Mouse (Mus musculus) MEL (cell line): ENCODE measurements around the gene Gabpa. TPM values are rescaled to one million over a fixed set of nuclear protein-coding genes. Genes with fewer than 3 reads are reported as not detected.

ENCODE experiments used
- DNase-seq: peaks from one replicate; pipeline ENCODE4 v3.0.0; 2011; ENCODE audit warnings: low read depth, low spot score
- H3K27ac ChIP-seq: 2 replicates; pipeline ENCODE4 v1.5.1; 2012; ENCODE audit warnings: low read depth, mild to moderate bottlenecking, control low read depth, low read length, moderate library complexity; ENCODE audit not compliant: control insufficient read depth
- H3K27me3 ChIP-seq, 2 experiments: fragments of 150-350 bp in 1 of 2; sonication (generic) in 1 of 2; 2 replicates each; pipeline ENCODE4 v1.6.1; 2012; ENCODE audit warnings: low read length in 2 of 2, mild to moderate bottlenecking in 2 of 2, improper control_type of control experiment in 1 of 2, moderate library complexity in 1 of 2; ENCODE audit not compliant: insufficient read depth in 2 of 2, control insufficient read depth in 1 of 2
- H3K36me3 ChIP-seq, 2 experiments: 2 replicates each; pipeline ENCODE4 v1.6.1; 2012 to 2014; ENCODE audit warnings: low read length in 2 of 2, improper control_type of control experiment in 1 of 2, inconsistent platforms in 1 of 2, mild to moderate bottlenecking in 1 of 2; ENCODE audit not compliant: insufficient read depth in 2 of 2, control insufficient read depth in 1 of 2
- H3K4me1 ChIP-seq, 2 experiments: fragments of 150-350 bp in 1 of 2; sonication (generic) in 1 of 2; 2 replicates each; pipeline ENCODE4 v1.6.1; 2012; ENCODE audit warnings: low read length in 2 of 2, improper control_type of control experiment in 1 of 2, mild to moderate bottlenecking in 1 of 2; ENCODE audit not compliant: insufficient read depth in 2 of 2, control insufficient read depth in 1 of 2
- H3K4me3 ChIP-seq, 2 experiments: fragments of 150-350 bp in 1 of 2; sonication (generic) in 1 of 2; 2 replicates each; pipeline ENCODE4 v1.5.1; 2012; ENCODE audit warnings: low read depth in 2 of 2, low read length in 2 of 2, mild to moderate bottlenecking in 2 of 2, moderate library complexity in 2 of 2, control low read depth in 1 of 2, improper control_type of control experiment in 1 of 2; ENCODE audit not compliant: control insufficient read depth in 1 of 2, insufficient read depth in 1 of 2
- H3K79me2 ChIP-seq: 2 replicates; pipeline ENCODE4 v1.6.1; 2012; ENCODE audit warnings: mild to moderate bottlenecking, low read length, moderate library complexity; ENCODE audit not compliant: control insufficient read depth, poor library complexity, insufficient read depth
- H3K9ac ChIP-seq: 2 replicates; pipeline ENCODE4 v1.6.1; 2012; ENCODE audit warnings: low read depth, mild to moderate bottlenecking, control low read depth, low read length, moderate library complexity; ENCODE audit not compliant: control insufficient read depth, poor library complexity, severe bottlenecking
- H3K9me3 ChIP-seq: fragments of 150-350 bp; sonication (generic); replicated peaks from 2 replicates; pipeline ENCODE4 v1.6.1; 2012; ENCODE audit warnings: mild to moderate bottlenecking, low read length, improper control_type of control experiment, moderate library complexity; ENCODE audit not compliant: insufficient read depth
- CHD1 ChIP-seq: IDR thresholded peaks from 2 replicates; pipeline ENCODE4 v1.6.1; 2012; ENCODE audit warnings: low read depth, mild to moderate bottlenecking, inconsistent platforms, low read length, improper control_type of control experiment
- CHD2 ChIP-seq: IDR thresholded peaks from 2 replicates; pipeline ENCODE4 v1.6.1; 2011; ENCODE audit warnings: low read length, improper control_type of control experiment
- ELF1 ChIP-seq: IDR thresholded peaks from 2 replicates; pipeline ENCODE4 v1.6.1; 2014; ENCODE audit warnings: low read depth, mild to moderate bottlenecking, inconsistent platforms, low read length, improper control_type of control experiment, moderate library complexity
- ETS1 ChIP-seq: IDR thresholded peaks from 2 replicates; pipeline ENCODE4 v1.6.1; 2012; ENCODE audit warnings: low read depth, mild to moderate bottlenecking, inconsistent platforms, low read length, improper control_type of control experiment, moderate library complexity
- GABPA ChIP-seq: IDR thresholded peaks from 2 replicates; pipeline ENCODE4 v1.6.1; 2012; ENCODE audit warnings: low read depth, mild to moderate bottlenecking, inconsistent platforms, low read length, improper control_type of control experiment, moderate library complexity
- HCFC1 ChIP-seq: IDR thresholded peaks from 2 replicates; pipeline ENCODE4 v1.6.1; 2012; ENCODE audit warnings: low read depth, mild to moderate bottlenecking, inconsistent platforms, low read length, improper control_type of control experiment, moderate library complexity
- JUND ChIP-seq: IDR thresholded peaks from 2 replicates; pipeline ENCODE4 v1.6.1; 2011; ENCODE audit warnings: low read depth, mild to moderate bottlenecking, improper control_type of control experiment, low read length
- KAT2A ChIP-seq: conservative IDR thresholded peaks from 2 replicates; pipeline ENCODE4 v1.6.1; 2012; ENCODE audit warnings: low read depth, low read length, improper control_type of control experiment, inconsistent platforms
- MAZ ChIP-seq: IDR thresholded peaks from 2 replicates; pipeline ENCODE4 v1.6.1; 2012; ENCODE audit warnings: low read depth, mild to moderate bottlenecking, inconsistent platforms, low read length, improper control_type of control experiment
- MXI1 ChIP-seq: IDR thresholded peaks from 2 replicates; pipeline ENCODE4 v1.6.1; 2011; ENCODE audit warnings: mild to moderate bottlenecking, low read depth, low read length, improper control_type of control experiment
- MYC ChIP-seq: IDR thresholded peaks from 2 replicates; pipeline ENCODE4 v1.6.1; 2011; ENCODE audit warnings: low read depth, mild to moderate bottlenecking, low read length, improper control_type of control experiment, moderate library complexity
- NELFE ChIP-seq: IDR thresholded peaks from 2 replicates; pipeline ENCODE4 v1.6.1; 2011; ENCODE audit warnings: low read depth, low read length, improper control_type of control experiment
- NRF1 ChIP-seq: IDR thresholded peaks from 2 replicates; pipeline ENCODE4 v1.6.1; 2014; ENCODE audit warnings: low read depth, mild to moderate bottlenecking, inconsistent platforms, low read length, improper control_type of control experiment, moderate library complexity; ENCODE audit not compliant: poor library complexity, insufficient read depth, severe bottlenecking
- POLR2A ChIP-seq, 2 experiments: IDR thresholded peaks; 2 replicates each; pipeline ENCODE4 v1.6.1; 2011 to 2012; ENCODE audit warnings: low read length in 2 of 2, mild to moderate bottlenecking in 2 of 2, control low read depth in 1 of 2, improper control_type of control experiment in 1 of 2, low read depth in 1 of 2, moderate library complexity in 1 of 2; ENCODE audit not compliant: control insufficient read depth in 1 of 2, insufficient read depth in 1 of 2, poor library complexity in 1 of 2
- POLR2AphosphoS2 ChIP-seq: IDR thresholded peaks from 2 replicates; pipeline ENCODE4 v1.6.1; 2011; ENCODE audit warnings: low read length, improper control_type of control experiment
- RCOR1 ChIP-seq: IDR thresholded peaks from 2 replicates; pipeline ENCODE4 v1.6.1; 2012; ENCODE audit warnings: low read depth, mild to moderate bottlenecking, inconsistent platforms, low read length, improper control_type of control experiment
- SIN3A ChIP-seq: IDR thresholded peaks from 2 replicates; pipeline ENCODE4 v1.6.1; 2012; ENCODE audit warnings: low read length, improper control_type of control experiment, inconsistent platforms
- TBP ChIP-seq: IDR thresholded peaks from 2 replicates; pipeline ENCODE4 v1.8.0; 2011; ENCODE audit warnings: low read depth, low read length, improper control_type of control experiment
- USF1 ChIP-seq: IDR thresholded peaks from 2 replicates; pipeline ENCODE4 v1.6.1; 2014; ENCODE audit warnings: low read depth, mild to moderate bottlenecking, inconsistent platforms, low read length, improper control_type of control experiment, moderate library complexity
- ZC3H11A ChIP-seq: IDR thresholded peaks from 2 replicates; pipeline ENCODE4 v1.6.1; 2012; ENCODE audit warnings: low read depth, mild to moderate bottlenecking, inconsistent platforms, low read length, improper control_type of control experiment
- ZKSCAN1 ChIP-seq: IDR thresholded peaks from 2 replicates; pipeline ENCODE4 v1.6.1; 2012; ENCODE audit warnings: low read depth, mild to moderate bottlenecking, inconsistent platforms, low read length, improper control_type of control experiment, moderate library complexity
- ZMIZ1 ChIP-seq: IDR thresholded peaks from 2 replicates; pipeline ENCODE4 v1.6.1; 2012; ENCODE audit warnings: low read depth, mild to moderate bottlenecking, inconsistent platforms, low read length, improper control_type of control experiment, moderate library complexity
- ZNF384 ChIP-seq: IDR thresholded peaks from 2 replicates; pipeline ENCODE4 v1.6.1; 2012; ENCODE audit warnings: low read depth, mild to moderate bottlenecking, inconsistent platforms, low read length, improper control_type of control experiment
- polyA plus RNA-seq, 2 experiments: library from polyadenylated mRNA; stranded (reverse) in 1 of 2; unstranded in 1 of 2; fragments of >175 nt in 1 of 2; fragments of >200 nt in 1 of 2; gene quantifications; 2 replicates each; pipeline versions ENCODE4 v1.2.1 to v1.2.4; 2012; ENCODE audit warnings: low replicate concordance in 2 of 2, low read depth in 1 of 2; ENCODE audit not compliant: insufficient read length in 2 of 2, insufficient read depth in 1 of 2, missing spikeins in 1 of 2
- total RNA-seq: library from RNA; depleted of rRNA; stranded (reverse); fragments of 300-350 nt; gene quantifications from 2 replicates; pipeline ENCODE4 v1.2.3, GENCODE M21; 2012

Gene Gabpa
- total and polyA plus RNA-seq, 3 experiments = 28.7 to 29.2 TPM; not detected in 1

GRCm38 (mm10) chr16:84825009-84825408 is 9.7 kb upstream of the Gabpa start:
- H3K27ac ChIP-seq = no peak overlapping the region
- no peak overlapping the region for H3K9ac ChIP-seq
- no peaks in the 10 kb centered on the region for H3K79me2 ChIP-seq
- H3K36me3 ChIP-seq = peaks cover 0 to 18% of the 10 kb centered on the region in 2 experiments
- no peaks in the 10 kb centered on the region for H3K27me3 ChIP-seq
- H3K9me3 ChIP-seq = no peaks in the 10 kb centered on the region
- DNase-seq = no peak
- TF ChIP-seq ZMIZ1 = no peak
- TF ChIP-seq MYC = no peak
- no peaks in the 10 kb centered on the region for H3K4me1 ChIP-seq
- H3K4me3 ChIP-seq = no peak overlapping the region

GRCm38 (mm10) chr16:84831696-84832095 is 3.0 kb upstream of the Gabpa start:
- Histone ChIP-seq H3K79me2 (peaks cover 41% of the 10 kb centered on the region), H3K27ac (no peak overlapping the region), H3K4me1 (peaks cover 0 to 3% of the 10 kb centered on the region in 2 experiments; a peak in 2 of 4 replicates), H3K9ac (no peak overlapping the region), H3K36me3 (peaks cover 16 to 24% of the 10 kb centered on the region in 2 experiments), H3K27me3 (no peaks in the 10 kb centered on the region), H3K4me3 (no peak overlapping the region), H3K9me3 (no peaks in the 10 kb centered on the region)
- TF ChIP-seq POLR2AphosphoS2 (no peak), ZKSCAN1 (no peak), ZNF384 (no peak), NELFE (no peak), ZC3H11A (no peak), KAT2A (no peak), RCOR1 (no peak)
- DNase-seq = no peak

- TF ChIP-seq TBP = no peak
- no peak for TF ChIP-seq JUND
- TF ChIP-seq ETS1 = no peak
- no peak for TF ChIP-seq ELF1
- TF ChIP-seq ZC3H11A = no peak
- no peak for TF ChIP-seq POLR2A (IDR thresholded peaks at IDR 0.05; ENCODE audit: control insufficient read depth in 1 of 2, insufficient read depth in 1 of 2, low read depth in 1 of 2, low read length in 2 of 2, poor library complexity in 1 of 2)
- TF ChIP-seq SIN3A = no peak
- no peak for TF ChIP-seq MXI1
- TF ChIP-seq MAZ = no peak
- no peak for TF ChIP-seq HCFC1
- TF ChIP-seq USF1 = no peak
- TF ChIP-seq CHD2 = no peak
- TF ChIP-seq NRF1 = no peak
- no peak for TF ChIP-seq CHD1
- TF ChIP-seq ZNF384 = no peak
- no peak for TF ChIP-seq GABPA
- no peak for DNase-seq
- Histone ChIP-seq H3K27me3 (no peaks in the 10 kb centered on the region), H3K4me3 (no peak overlapping the region), H3K36me3 (peaks cover 16 to 19% of the 10 kb centered on the region in 2 experiments), H3K4me1 (peaks cover 0 to 3% of the 10 kb centered on the region in 2 experiments; a peak in 2 of 4 replicates), H3K27ac (no peak overlapping the region), H3K79me2 (peaks cover 47% of the 10 kb centered on the region), H3K9ac (no peak overlapping the region), H3K9me3 (no peaks in the 10 kb centered on the region)
Observed at GRCm38 (mm10) chr16:84832736-84833135, 2.0 kb upstream of the Gabpa start.
